Mouse (Mus musculus) MEL (cell line): ENCODE data around the gene Mcrip1.

Source experiments
- CHD1 ChIP-seq: IDR thresholded peaks from 2 replicates; pipeline ENCODE4 v1.6.1; 2012; ENCODE audit warnings: low read depth, mild to moderate bottlenecking, inconsistent platforms, low read length, improper control_type of control experiment
- CTCF ChIP-seq, 3 experiments: IDR thresholded peaks in 2 of 3; conservative IDR thresholded peaks in 1 of 3; 2 replicates each; pipeline ENCODE4 v1.5.1; 2011 to 2012; ENCODE audit warnings: low read length in 3 of 3, low read depth in 2 of 3, mild to moderate bottlenecking in 2 of 3, improper control_type of control experiment in 1 of 3, inconsistent platforms in 1 of 3, mixed read lengths in 1 of 3, moderate library complexity in 1 of 3; ENCODE audit not compliant: control insufficient read depth in 1 of 3, insufficient read depth in 1 of 3, poor library complexity in 1 of 3, severe bottlenecking in 1 of 3
- GABPA ChIP-seq: IDR thresholded peaks from 2 replicates; pipeline ENCODE4 v1.6.1; 2012; ENCODE audit warnings: low read depth, mild to moderate bottlenecking, inconsistent platforms, low read length, improper control_type of control experiment, moderate library complexity
- GATA1 ChIP-seq: IDR thresholded peaks from 2 replicates; pipeline ENCODE4 v1.6.1; 2011; ENCODE audit warnings: low read depth, low read length, improper control_type of control experiment
- MAX ChIP-seq: IDR thresholded peaks from 2 replicates; pipeline ENCODE4 v1.6.1; 2011; ENCODE audit warnings: low read length, improper control_type of control experiment
- MEF2A ChIP-seq: IDR thresholded peaks from 2 replicates; pipeline ENCODE4 v1.6.1; 2014; ENCODE audit warnings: low read depth, mild to moderate bottlenecking, inconsistent platforms, low read length, improper control_type of control experiment; ENCODE audit not compliant: poor library complexity, insufficient replicate concordance, severe bottlenecking; ENCODE audit errors: extremely low read depth
- POLR2A ChIP-seq, 2 experiments: IDR thresholded peaks; 2 replicates each; pipeline ENCODE4 v1.6.1; 2011 to 2012; ENCODE audit warnings: low read length in 2 of 2, mild to moderate bottlenecking in 2 of 2, control low read depth in 1 of 2, improper control_type of control experiment in 1 of 2, low read depth in 1 of 2, moderate library complexity in 1 of 2; ENCODE audit not compliant: control insufficient read depth in 1 of 2, insufficient read depth in 1 of 2, poor library complexity in 1 of 2
- RCOR1 ChIP-seq: IDR thresholded peaks from 2 replicates; pipeline ENCODE4 v1.6.1; 2012; ENCODE audit warnings: low read depth, mild to moderate bottlenecking, inconsistent platforms, low read length, improper control_type of control experiment
- SIN3A ChIP-seq: IDR thresholded peaks from 2 replicates; pipeline ENCODE4 v1.6.1; 2012; ENCODE audit warnings: low read length, improper control_type of control experiment, inconsistent platforms
- SMC3 ChIP-seq: IDR thresholded peaks from 2 replicates; pipeline ENCODE4 v1.6.1; 2011; ENCODE audit warnings: low read depth, low read length, improper control_type of control experiment
- TCF12 ChIP-seq: IDR thresholded peaks from 2 replicates; pipeline ENCODE4 v1.6.1; 2014; ENCODE audit warnings: low read depth, mild to moderate bottlenecking, inconsistent platforms, low read length, improper control_type of control experiment, moderate library complexity
- ZC3H11A ChIP-seq: IDR thresholded peaks from 2 replicates; pipeline ENCODE4 v1.6.1; 2012; ENCODE audit warnings: low read depth, mild to moderate bottlenecking, inconsistent platforms, low read length, improper control_type of control experiment

GRCm38 (mm10) chr11:120539285-120540014 is 10.1 kb downstream of the Mcrip1 start:
- TF ChIP-seq ZC3H11A (no peak), TCF12 (no peak), GABPA (no peak), CHD1 (no peak), RCOR1 (no peak), SIN3A (no peak), MAX (no peak), CTCF (IDR thresholded peaks at IDR 0.05 in 2 of 3, conservative IDR thresholded peaks at IDR 0.05 in 1 of 3; ENCODE audit: control insufficient read depth in 1 of 3, insufficient read depth in 1 of 3, low read depth in 2 of 3, low read length in 3 of 3, poor library complexity in 1 of 3, severe bottlenecking in 1 of 3) (no peak), MEF2A (no peak), POLR2A (IDR thresholded peaks at IDR 0.05; ENCODE audit: control insufficient read depth in 1 of 2, insufficient read depth in 1 of 2, low read depth in 1 of 2, low read length in 2 of 2, poor library complexity in 1 of 2) (no peak), SMC3 (no peak), GATA1 (no peak)
